ENCODE assay signal across 8 mouse cellular contexts in genomic region chr9:83576689-83577057, GRCm38 (mm10). TPM values are rescaled to one million over a fixed set of nuclear protein-coding genes. Genes with fewer than 3 reads are reported as not detected.
DNase-seq lines count a peak whose midpoint lies in the region; ATAC-seq and TF ChIP-seq lines count a peak whose summit lies in the region.

No protein-coding gene starts in this region.

- ATAC-seq in liver, embryonic 14.5 days (ENCODE audit: insufficient read depth) = no peak

- H3K79me2 ChIP-seq in C2C12 (ENCODE audit: control insufficient read depth, insufficient read depth) = no peaks in the 10 kb centered on the region

- no peak overlapping the region for H3K9ac ChIP-seq in liver, embryonic 14.5 days (replicated peaks)

- no peaks in the 10 kb centered on the region for H3K79me3 ChIP-seq in C2C12 (ENCODE audit: low read depth)

- no peak overlapping the region for H3K4me3 ChIP-seq in C2C12 (ENCODE audit: insufficient read depth, poor library complexity, severe bottlenecking)
- no peak overlapping the region for H3K4me3 ChIP-seq in liver, embryonic 14.5 days (ENCODE audit: insufficient read depth in 1 of 2, low read depth in 2 of 2, low read length in 2 of 2)

- no peak overlapping the region for H3K4me2 ChIP-seq in liver, embryonic 14.5 days (ENCODE audit: low read depth)

- H3K27ac ChIP-seq in liver, embryonic 14.5 days = no peak overlapping the region

- TF ChIP-seq EP300 in liver, embryonic 14.5 days (IDR thresholded peaks at IDR 0.05; ENCODE audit: low read depth) = no peak

- TF ChIP-seq CTCF in C2C12 (IDR thresholded peaks at IDR 0.05; ENCODE audit: control insufficient read depth, insufficient read depth, insufficient read length) = peak; percentile 50
- TF ChIP-seq CTCF in liver, embryonic 14.5 days (IDR thresholded peaks at IDR 0.05; ENCODE audit: low read depth) = peak; percentile 61

- no peaks in the 10 kb centered on the region for H3K9me3 ChIP-seq in liver, embryonic 14.5 days (ENCODE audit: control insufficient read depth, low read length)

- peaks cover 0 to 7% of the 10 kb centered on the region in 2 experiments; a peak in 2 of 4 replicates for H3K4me1 ChIP-seq in liver, embryonic 14.5 days (replicated peaks; ENCODE audit: control insufficient read depth in 2 of 2, insufficient read depth in 2 of 2, low read length in 1 of 2)

- 36% methylated on average over 3 of the region's 3 CpGs for WGBS in liver, embryonic 14.5 days (ENCODE audit: insufficient replicate concordance)

- intact Hi-C loops in heart, postnatal 10 days (cut with DNase I) = loop anchor here (2.0 to 5.0 kb wide), 2 partner anchors 88 to 194 kb away; no protein-coding TSS in a partner anchor

- H3K36me3 ChIP-seq in C2C12 (ENCODE audit: control insufficient read depth, insufficient read depth) = no peaks in the 10 kb centered on the region
- H3K36me3 ChIP-seq in liver, embryonic 14.5 days (replicated peaks; ENCODE audit: control insufficient read depth, insufficient read depth, low read depth) = no peaks in the 10 kb centered on the region

- no peak overlapping the region for H3ac ChIP-seq in C2C12 (ENCODE audit: control insufficient read depth, insufficient read length, low read depth)

- peak; percentile 53 for DNase-seq in kidney, adult 9 months
- DNase-seq in kidney, adult 11 months = no peak
- DNase-seq in brain, embryonic 18.5 days (ENCODE audit: low read depth, low spot score) = peak; percentile 36
- peak; percentile 48 to 62 for DNase-seq in heart, postnatal 10 days
- no peak for DNase-seq in liver, embryonic 14.5 days (ENCODE audit: low read depth in 3 of 3, low spot score in 3 of 3)
- peak; percentile 81 for DNase-seq in retina, postnatal 1 day
- DNase-seq in yolk sac, embryonic 10.5 days (ENCODE audit: low spot score) = no peak

- H3K27me3 ChIP-seq in C2C12 (ENCODE audit: control insufficient read depth, insufficient read depth, insufficient read length) = no peaks in the 10 kb centered on the region
- no peaks in the 10 kb centered on the region for H3K27me3 ChIP-seq in liver, embryonic 14.5 days (ENCODE audit: control insufficient read depth, insufficient read depth, low read length)

TF ChIP-seq in C2C12, 6 proteins besides CTCF, POLR2A, EP300 and RAD21:
- TF ChIP-seq FOSL1 (IDR thresholded peaks at IDR 0.05; ENCODE audit: insufficient read depth, low read length, poor library complexity, severe bottlenecking) (no peak), MAX (IDR thresholded peaks at IDR 0.05) (no peak), CEBPB (IDR thresholded peaks at IDR 0.05; ENCODE audit: low read depth) (no peak), USF1 (IDR thresholded peaks at IDR 0.05; ENCODE audit: low read depth) (no peak), MYOG (IDR thresholded peaks at IDR 0.05; ENCODE audit: control insufficient read depth, extremely low read depth, insufficient read length) (no peak), MYOD1 (IDR thresholded peaks at IDR 0.05; ENCODE audit: control insufficient read depth, insufficient read length, low read depth) (no peak)

RNA-seq across cellular contexts. Expression of gene Sh3bgrl2, which starts 28.5 kb away (rescaled TPM):
- polyA plus RNA-seq in C2C12 (2012; fragmentation: generic; extraction: Trizol) = 3.4 TPM
- 1 to 10 TPM; 5.8 to 6.4 TPM for total RNA-seq in heart, postnatal 10 days (2021)
- polyA plus RNA-seq in liver, embryonic 14.5 days (2012; rRNA removed) = 3.0 and 3.5 TPM in 2 replicates
- polyA plus RNA-seq in liver, embryonic 14.5 days (2014; fragmentation: Nextera tagmentation; extraction: Ambion mirVana) = 9.7 and 15.1 TPM in 2 replicates

Comparison
In these comparisons a context has a peak if more than half of its experiments do, and no peak if none do; other contexts are left out.
1. DNase-seq: peak in kidney, adult 9 months (single experiment), brain, embryonic 18.5 days (single experiment), heart, postnatal 10 days (2 of 2) and retina, postnatal 1 day (single experiment); none in kidney, adult 11 months (single experiment), liver, embryonic 14.5 days (0 of 3) and yolk sac, embryonic 10.5 days (single experiment).